Mouse (Mus musculus): ENCODE measurements around the gene Zbtb32.

DNA sequence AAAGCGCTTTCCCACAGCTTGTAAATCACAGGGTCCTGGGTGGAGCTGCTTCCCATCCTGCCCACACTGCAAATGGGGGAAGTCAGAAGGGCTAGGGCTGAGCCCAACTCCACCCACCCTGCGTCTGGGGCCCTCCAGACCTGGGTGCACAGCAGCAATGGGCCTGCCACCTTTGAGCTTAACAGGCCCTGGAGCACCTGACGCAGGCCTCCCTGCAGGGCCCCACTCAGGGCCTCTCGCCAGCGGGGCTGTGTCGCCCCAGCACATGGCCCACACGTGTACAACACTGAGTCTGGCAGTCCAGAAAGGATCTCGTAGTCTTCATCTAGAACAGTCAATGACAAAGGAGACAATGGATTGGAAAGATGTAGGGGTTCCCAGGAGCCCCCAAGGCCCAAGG is 18.8 kb downstream of the Zbtb32 start:
- no peak for TF ChIP-seq CTCF (IDR thresholded peaks at IDR 0.05; ENCODE audit: control insufficient read depth, insufficient read depth, insufficient replicate concordance, low read depth, low read length)
- no peak for TF ChIP-seq POLR2A (IDR thresholded peaks at IDR 0.05; ENCODE audit: control insufficient read depth, low read depth, low read length)
